Mouse (Mus musculus) limb, embryonic 13.5 days (tissue): ENCODE results near the gene Pabpc1l. TPM values are rescaled to one million over a fixed set of nuclear protein-coding genes. Genes with fewer than 3 reads are reported as not detected.

Source experiments
- ATAC-seq: fragments of 200-750 bp; cut with Nextera tagmentation; 2 replicates; pipeline ENCODE4 v1.8.0; 2017; ENCODE audit warnings: low read depth, moderate number of reproducible peaks, moderate TSS enrichment; ENCODE audit not compliant: low FRiP score
- H3K27ac ChIP-seq: fragments of 300-500 bp; sonication (generic); 2 replicates; pipeline ENCODE4 v1.5.1; 2015; ENCODE audit warnings: inconsistent platforms, mild to moderate bottlenecking, moderate library complexity
- H3K27me3 ChIP-seq: fragments of 300-500 bp; sonication (generic); 2 replicates; pipeline ENCODE4 v1.6.1; 2015; ENCODE audit warnings: mild to moderate bottlenecking, inconsistent platforms
- H3K36me3 ChIP-seq: fragments of 300-500 bp; sonication (generic); 2 replicates; pipeline ENCODE4 v1.6.1; 2015; ENCODE audit warnings: inconsistent platforms, mild to moderate bottlenecking, moderate library complexity
- H3K4me1 ChIP-seq: fragments of 300-500 bp; sonication (generic); 2 replicates; pipeline ENCODE4 v1.6.1; 2015; ENCODE audit warnings: inconsistent platforms
- H3K4me2 ChIP-seq: fragments of 300-500 bp; sonication (generic); replicated peaks from 2 replicates; pipeline ENCODE4 v1.6.1; 2015; ENCODE audit warnings: inconsistent platforms, mild to moderate bottlenecking, moderate library complexity
- H3K4me3 ChIP-seq: fragments of 300-500 bp; sonication (generic); 2 replicates; pipeline ENCODE4 v1.5.1; 2015; ENCODE audit warnings: moderate library complexity, mild to moderate bottlenecking, inconsistent platforms
- H3K9ac ChIP-seq: fragments of 300-500 bp; sonication (generic); 2 replicates; pipeline ENCODE4 v1.6.1; 2015; ENCODE audit warnings: mild to moderate bottlenecking, inconsistent platforms
- H3K9me3 ChIP-seq: fragments of 300-500 bp; sonication (generic); 2 replicates; pipeline ENCODE4 v1.6.1; 2016; ENCODE audit warnings: inconsistent platforms
- WGBS: fragments of 180-500 bp; shearing (Covaris S2); methylation state at CpG from one replicate; pipeline ENCODE4 v1.1.7; 2015; 5-methylcytosine and 5-hydroxymethylcytosine counted together
- polyA plus RNA-seq: library from polyadenylated mRNA; unstranded; fragments of >200 nt; fragmentation: Nextera tagmentation; extraction: Ambion mirVana; gene quantifications from 2 replicates; pipeline ENCODE4 v1.2.1, GENCODE M21; 2015

Pabpc1l gene
- polyA plus RNA-seq, 1 experiment from 2014 or later, result 3.2 TPM

DNA sequence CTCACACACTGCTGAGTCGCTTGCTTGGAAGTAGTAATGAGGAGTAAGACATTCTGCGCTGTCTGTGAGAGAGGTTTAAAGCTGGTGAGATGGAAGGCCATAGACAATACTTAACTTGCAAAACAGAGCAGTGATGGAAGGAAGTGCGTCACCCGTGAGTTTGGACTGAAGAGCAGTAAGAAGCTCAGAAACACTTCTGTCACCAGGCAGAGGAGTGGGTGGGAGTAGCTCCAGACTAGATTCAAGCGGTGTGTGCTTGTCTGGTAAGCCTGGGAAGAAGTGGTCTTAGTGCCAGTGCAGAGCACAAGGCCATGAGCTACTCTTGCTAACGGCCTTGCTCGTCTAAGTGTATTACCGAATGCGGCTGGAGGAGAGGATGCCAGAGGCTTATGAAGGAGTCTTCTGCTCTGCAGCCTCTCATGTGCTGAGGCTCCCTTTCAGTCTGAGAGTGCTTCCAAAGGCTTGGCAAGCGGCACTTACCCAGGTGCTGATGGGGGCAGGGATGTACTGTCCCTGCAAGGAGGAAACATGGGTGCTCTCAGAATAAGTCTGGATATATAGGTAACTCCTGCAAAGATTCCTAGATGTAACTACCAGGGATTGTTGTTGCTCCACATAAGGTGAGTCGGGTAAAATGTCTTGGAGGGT lies 73.5 kb downstream of the Pabpc1l start:
- Histone ChIP-seq H3K27me3 (no peaks in the 10 kb centered on the region), H3K4me2 (no peak overlapping the region), H3K4me1 (no peaks in the 10 kb centered on the region), H3K4me3 (no peak overlapping the region), H3K9me3 (no peaks in the 10 kb centered on the region), H3K27ac (no peak overlapping the region), H3K9ac (no peak overlapping the region), H3K36me3 (peaks cover 77% of the 10 kb centered on the region)
- ATAC-seq, result no peak
- WGBS, result 91% methylated on average over 11 of the region's 11 CpGs

Other genes with a start within 250 kb of the Pabpc1l start
- gene Ccn5, start 204.6 kb upstream of the Pabpc1l start, polyA plus RNA-seq, result 0.29 and 0.36 TPM in 2 replicates
- not detected in 2 replicates for gene Kcnk15, start 171.8 kb upstream of the Pabpc1l start, polyA plus RNA-seq
- gene Rims4, start 106.8 kb upstream of the Pabpc1l start, polyA plus RNA-seq, result 0.25 and 0.29 TPM in 2 replicates
- 338 and 342 TPM in 2 replicates for gene Ywhab, start 30.5 kb upstream of the Pabpc1l start, polyA plus RNA-seq
- 17.5 and 20.1 TPM in 2 replicates for gene Stk4, start 44.9 kb downstream of the Pabpc1l start, polyA plus RNA-seq
- gene Tomm34, start 45.7 kb downstream of the Pabpc1l start, polyA plus RNA-seq, result 57.8 and 61.7 TPM in 2 replicates
- gene Kcns1, start 145.7 kb downstream of the Pabpc1l start, polyA plus RNA-seq, result 2.5 and 2.8 TPM in 2 replicates
- not detected in 2 replicates for gene Wfdc5, start 157.3 kb downstream of the Pabpc1l start, polyA plus RNA-seq
- 0.51 TPM in 1 of 2 replicates, not detected in the other for gene Wfdc12, start 165.2 kb downstream of the Pabpc1l start, polyA plus RNA-seq
- not detected in 2 replicates for gene Wfdc15a, start 174.7 kb downstream of the Pabpc1l start, polyA plus RNA-seq
- gene Wfdc15b, start 196.2 kb downstream of the Pabpc1l start, polyA plus RNA-seq, result not detected in 2 replicates
- not detected in 2 replicates for gene Svs2, start 213.0 kb downstream of the Pabpc1l start, polyA plus RNA-seq
- not detected in 2 replicates for gene Svs3b, start 231.2 kb downstream of the Pabpc1l start, polyA plus RNA-seq